Mouse (Mus musculus): ENCODE data around the gene Rnf150. TPM values are rescaled to one million over a fixed set of nuclear protein-coding genes. Genes with fewer than 3 reads are reported as not detected.

The Rnf150 gene
- total RNA-seq, 2 experiments from 2014 or later = 48.5 to 48.8 TPM

DNA sequence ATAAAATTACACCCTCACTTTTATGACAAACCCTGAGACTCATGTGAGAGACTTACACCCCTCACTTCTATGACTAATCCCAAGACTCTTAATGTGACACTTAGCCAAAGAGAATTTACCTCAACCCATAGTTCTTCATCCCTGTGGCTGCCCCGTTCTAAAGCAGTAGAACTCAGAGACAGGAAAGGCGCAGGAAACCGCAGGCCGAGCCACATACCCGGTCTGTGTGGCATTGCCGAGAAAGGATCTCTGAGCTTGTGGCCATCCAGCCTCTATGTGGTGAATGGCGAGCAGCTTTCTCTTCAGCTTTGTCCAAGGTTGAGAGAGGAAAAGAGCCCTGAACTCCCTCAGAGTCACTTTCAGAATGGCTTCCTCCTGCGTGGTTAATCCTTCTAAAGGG, 223.5 kb downstream of the Rnf150 start:
- Histone ChIP-seq H3K27ac (no peak overlapping the region), H3K4me3 (no peak overlapping the region)
- TF ChIP-seq CTCF (IDR thresholded peaks at IDR 0.05) = no peak
- intact Hi-C loops (cut with DNase I) = loop anchor here (5.0 kb wide), 1 partner anchor 119 kb away; no protein-coding TSS in a partner anchor
- no peak for DNase-seq (ENCODE audit: extremely low spot score in 1 of 2, low spot score in 2 of 2)

DNA sequence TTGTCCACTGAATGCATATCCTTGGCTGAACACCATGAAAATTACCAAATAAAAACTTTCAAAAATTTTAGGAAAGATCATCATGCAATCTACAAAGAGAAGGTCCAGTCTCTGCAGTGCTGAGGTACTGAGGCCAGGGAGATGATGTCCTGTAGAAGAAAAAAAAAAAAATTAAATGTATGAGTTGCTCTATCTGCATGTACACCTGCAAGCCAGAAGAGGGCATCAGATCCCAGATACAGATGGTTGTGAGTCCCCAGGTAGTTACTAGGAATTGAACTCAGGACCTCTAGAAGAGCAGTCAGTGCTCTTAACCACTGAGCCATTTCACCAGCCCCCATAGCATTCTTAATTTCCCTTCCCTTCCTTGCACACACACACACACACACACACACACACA, 224.4 kb downstream of the Rnf150 start:
- DNase-seq (ENCODE audit: extremely low spot score in 1 of 2, low spot score in 2 of 2) = no peak
- Histone ChIP-seq H3K27ac (no peak overlapping the region), H3K4me3 (no peak overlapping the region)
- peak; percentile 40 for TF ChIP-seq CTCF (IDR thresholded peaks at IDR 0.05)
- intact Hi-C loops (cut with DNase I) = loop anchor here (2.0 to 5.0 kb wide), 2 partner anchors 120 to 313 kb away; partner anchors contain the start of gene Zfp330

DNA sequence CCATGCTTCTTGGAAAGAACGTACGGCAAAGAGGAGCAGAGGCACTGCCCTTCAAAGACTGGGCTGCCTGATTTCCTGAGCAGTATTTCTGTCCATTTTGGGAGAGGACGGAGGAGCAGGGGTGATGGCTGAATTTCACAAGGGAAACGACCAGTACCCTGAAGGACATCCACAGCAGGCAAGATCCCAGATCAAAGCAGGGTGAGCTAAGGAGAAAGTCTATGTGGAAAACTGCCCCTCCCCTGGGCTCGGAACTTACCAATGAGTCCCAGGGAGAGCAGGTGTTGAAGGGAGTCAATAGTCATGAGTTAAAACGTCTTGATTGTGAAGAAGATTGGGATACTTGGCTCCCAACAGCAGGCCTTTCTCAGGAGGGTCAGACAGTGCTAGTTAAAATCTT, 225.0 kb downstream of the Rnf150 start:
- intact Hi-C loops (cut with DNase I) = loop anchor here (2.0 to 5.0 kb wide), 2 partner anchors 121 to 313 kb away; partner anchors contain the start of gene Zfp330
- no peak overlapping the region for H3K4me3 ChIP-seq
- TF ChIP-seq CTCF (IDR thresholded peaks at IDR 0.05) = no peak
- DNase-seq (ENCODE audit: extremely low spot score in 1 of 2, low spot score in 2 of 2) = no peak
- no peak overlapping the region for H3K27ac ChIP-seq

DNA sequence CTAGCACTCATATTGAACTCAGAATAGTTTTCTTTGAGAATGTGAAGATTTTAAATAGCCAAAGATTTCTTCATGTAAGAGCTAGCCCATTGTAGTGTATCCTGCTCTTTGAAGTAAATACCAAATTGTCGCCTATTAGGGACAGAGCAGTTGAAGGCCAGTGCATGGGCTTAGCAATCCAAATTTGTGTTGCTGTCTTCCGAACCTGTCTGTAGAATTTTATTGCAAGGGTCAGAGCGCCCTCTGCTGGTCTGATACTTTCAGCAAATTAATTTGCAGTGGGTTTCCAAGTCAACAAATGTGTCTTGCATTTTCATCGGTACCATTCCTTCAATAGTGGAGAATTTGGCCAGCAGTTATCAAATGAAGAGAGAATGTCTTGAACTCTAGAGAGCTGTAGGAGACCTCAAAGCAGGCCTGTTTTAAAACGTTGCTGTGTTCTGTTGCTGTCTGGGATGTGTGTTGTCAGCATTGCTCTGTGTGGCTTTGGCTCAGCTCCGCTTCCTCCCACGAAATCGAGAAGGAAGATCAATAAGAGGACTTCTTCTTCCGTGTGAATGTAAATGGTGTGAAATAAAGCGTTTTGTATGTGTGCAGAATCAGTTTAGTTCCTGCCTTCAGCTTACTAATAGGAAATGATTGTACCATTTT, 226.3 kb downstream of the Rnf150 start:
- peak; percentile 84 to 86 for DNase-seq (ENCODE audit: extremely low spot score in 1 of 2, low spot score in 2 of 2)

DNA sequence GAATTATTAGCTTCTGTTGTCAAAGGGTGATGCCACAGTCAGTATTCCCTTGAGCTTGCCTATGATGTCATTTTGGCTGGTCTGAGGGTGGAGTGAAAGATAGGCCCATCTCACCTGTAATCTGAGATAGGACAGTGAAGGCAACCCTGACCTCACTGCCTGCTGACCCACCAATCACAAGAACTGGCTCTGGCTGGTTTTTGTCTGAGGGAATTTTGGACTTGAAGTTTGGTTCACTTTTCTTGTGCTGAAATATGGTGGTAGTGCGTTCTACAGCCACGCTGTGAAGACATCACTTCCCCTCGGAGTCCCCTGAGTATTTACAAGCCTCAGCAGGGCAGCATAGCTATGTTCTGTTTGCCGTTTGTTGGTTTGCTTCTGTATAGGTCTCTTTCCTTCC, 227.3 kb downstream of the Rnf150 start:
- intact Hi-C loops (cut with DNase I) = no loop called here
- no peak for TF ChIP-seq CTCF (IDR thresholded peaks at IDR 0.05)
- DNase-seq (ENCODE audit: extremely low spot score in 1 of 2, low spot score in 2 of 2) = no peak
- H3K27ac ChIP-seq = no peak overlapping the region
- H3K4me3 ChIP-seq = no peak overlapping the region

More for the DNA sequence above, 226.3 kb downstream of the Rnf150 start:
- Histone ChIP-seq H3K4me3 (no peak overlapping the region), H3K27ac (no peak overlapping the region)
- peak; percentile 89 for TF ChIP-seq CTCF (IDR thresholded peaks at IDR 0.05)
- intact Hi-C loops (cut with DNase I) = loop anchor here (1.0 to 5.0 kb wide), 3 partner anchors 122 to 315 kb away; partner anchors contain the start of genes Rnf150 and Zfp330

DNA sequence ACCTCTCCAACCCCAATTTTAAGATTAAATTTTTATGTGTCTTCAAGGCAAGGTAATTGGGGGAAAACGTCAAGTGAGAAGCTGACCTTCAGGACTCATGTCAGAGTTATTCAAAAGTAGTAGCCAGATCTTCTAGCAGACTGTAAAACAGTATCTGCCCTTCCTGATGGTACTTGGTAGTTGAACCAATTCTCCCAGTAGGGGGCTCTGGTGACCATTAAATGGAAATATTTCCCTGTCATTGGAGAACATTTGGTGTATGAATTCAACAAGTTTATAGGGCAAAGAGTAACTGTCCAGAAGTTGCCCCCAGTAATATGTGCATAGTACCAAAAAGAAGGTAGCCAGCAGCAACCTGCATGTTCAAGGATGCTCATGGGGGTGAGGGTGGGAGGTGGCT, 236.9 kb downstream of the Rnf150 start:
- no peak overlapping the region for H3K4me3 ChIP-seq
- no peak for DNase-seq (ENCODE audit: extremely low spot score in 1 of 2, low spot score in 2 of 2)
- TF ChIP-seq CTCF (IDR thresholded peaks at IDR 0.05) = peak; percentile 64
- intact Hi-C loops (cut with DNase I) = loop anchor here (2.0 to 5.0 kb wide), 3 partner anchors 67 to 243 kb away; partner anchors contain the start of genes Gm10645 and Tbc1d9
- H3K27ac ChIP-seq = no peak overlapping the region

DNA sequence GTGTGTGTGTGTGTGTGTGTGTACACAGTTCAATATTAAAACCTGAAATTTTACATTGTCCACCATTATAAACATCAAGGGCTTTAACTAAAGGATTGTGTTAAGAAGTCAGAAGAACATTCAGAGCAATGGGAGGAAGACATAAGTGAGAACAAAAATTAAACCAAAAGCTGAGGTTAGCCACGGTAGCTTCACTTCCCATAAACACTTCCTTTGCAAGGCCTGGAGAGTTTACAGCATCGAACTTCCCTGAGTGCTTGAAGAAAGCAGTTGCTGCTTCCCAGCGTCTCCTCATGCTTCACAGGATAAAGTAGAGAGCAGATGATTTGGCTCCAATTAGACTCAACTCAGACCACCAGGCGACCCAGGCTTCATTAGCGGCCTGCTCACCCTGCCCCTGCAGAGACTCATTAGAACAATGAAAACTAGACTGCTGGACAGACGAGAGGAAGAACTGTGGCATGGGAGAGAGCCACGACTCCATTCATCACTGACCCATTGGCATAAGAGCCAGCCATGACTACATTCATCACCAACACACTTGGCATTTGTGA, 239.9 kb downstream of the Rnf150 start:
- no peak for TF ChIP-seq CTCF (IDR thresholded peaks at IDR 0.05)
- no peak for DNase-seq (ENCODE audit: extremely low spot score in 1 of 2, low spot score in 2 of 2)
- Histone ChIP-seq H3K4me3 (no peak overlapping the region), H3K27ac (no peak overlapping the region)
- intact Hi-C loops (cut with DNase I) = loop anchor here (5.0 kb wide), 2 partner anchors 64 to 154 kb away; partner anchors contain the start of genes Gm10645 and Tbc1d9

DNA sequence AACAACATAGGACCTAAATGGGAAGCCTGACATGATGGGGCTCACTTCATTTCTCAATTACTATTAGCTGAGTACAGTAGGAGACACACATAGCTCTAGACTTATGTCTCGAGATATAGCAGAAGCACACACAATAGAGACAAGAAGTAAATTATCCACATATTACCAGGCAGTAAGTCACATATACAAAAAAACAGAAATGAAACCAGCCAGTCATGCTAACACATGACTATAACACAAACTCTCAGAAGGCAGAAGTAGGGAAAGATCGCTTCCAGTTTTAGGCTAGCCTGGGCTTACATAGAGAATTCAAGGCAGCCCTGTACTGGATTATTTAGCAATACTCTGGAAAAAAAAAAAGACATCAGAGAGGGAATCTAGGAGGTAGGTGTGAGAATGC, 240.8 kb downstream of the Rnf150 start:
- TF ChIP-seq CTCF (IDR thresholded peaks at IDR 0.05) = no peak
- no peak overlapping the region for H3K4me3 ChIP-seq
- H3K27ac ChIP-seq = no peak overlapping the region
- intact Hi-C loops (cut with DNase I) = loop anchor here (5.0 kb wide), 2 partner anchors 63 to 153 kb away; partner anchors contain the start of genes Gm10645 and Tbc1d9
- no peak for DNase-seq (ENCODE audit: extremely low spot score in 1 of 2, low spot score in 2 of 2)

DNA sequence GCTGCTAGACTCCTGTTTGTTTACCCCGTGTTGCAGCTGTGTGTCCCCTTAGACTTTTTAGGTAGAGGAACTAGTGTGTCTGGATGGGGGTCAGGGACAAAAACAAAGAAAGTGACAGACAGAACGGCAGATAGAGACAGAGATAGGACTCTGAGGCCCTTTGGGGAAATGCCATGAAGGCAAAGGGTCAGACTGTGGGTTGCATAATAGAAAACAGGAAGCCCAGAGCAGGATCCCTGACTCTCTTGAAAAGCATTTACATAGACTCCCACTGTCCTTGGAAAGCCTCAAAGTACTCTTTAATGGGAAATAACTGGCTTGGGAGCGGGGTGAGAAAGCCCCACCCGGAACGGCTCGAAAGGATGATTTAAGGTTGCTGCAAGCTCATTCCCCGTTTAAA, 246.6 kb downstream of the Rnf150 start:
- Histone ChIP-seq H3K27ac (no peak overlapping the region), H3K4me3 (no peak overlapping the region)
- TF ChIP-seq CTCF (IDR thresholded peaks at IDR 0.05) = no peak
- no peak for DNase-seq (ENCODE audit: extremely low spot score in 1 of 2, low spot score in 2 of 2)
- intact Hi-C loops (cut with DNase I) = loop anchor here (5.0 kb wide), 1 partner anchor 33 kb away; no protein-coding TSS in a partner anchor

DNA sequence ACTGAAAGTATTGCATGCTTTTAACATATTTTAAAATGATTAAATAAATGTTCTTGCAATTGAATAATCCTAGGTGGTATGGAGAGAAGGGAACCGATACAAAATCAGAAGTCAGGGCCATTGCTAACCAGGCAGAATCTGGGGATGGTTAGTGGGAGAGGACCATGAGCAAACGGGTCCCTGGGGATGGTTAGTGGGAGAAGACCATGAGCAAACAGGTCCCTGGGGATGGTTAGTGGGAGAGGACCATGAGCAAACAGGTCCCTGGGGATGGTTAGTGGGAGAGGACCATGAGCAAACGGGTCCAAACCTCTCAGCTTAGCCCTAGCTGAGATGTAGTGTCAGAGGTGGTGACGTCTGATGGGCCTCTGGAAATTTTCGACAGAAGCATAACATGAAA, 247.0 kb downstream of the Rnf150 start:
- no peak overlapping the region for H3K27ac ChIP-seq
- no peak overlapping the region for H3K4me3 ChIP-seq
- no peak for TF ChIP-seq CTCF (IDR thresholded peaks at IDR 0.05)
- DNase-seq (ENCODE audit: extremely low spot score in 1 of 2, low spot score in 2 of 2) = no peak
- intact Hi-C loops (cut with DNase I) = no loop called here

DNA sequence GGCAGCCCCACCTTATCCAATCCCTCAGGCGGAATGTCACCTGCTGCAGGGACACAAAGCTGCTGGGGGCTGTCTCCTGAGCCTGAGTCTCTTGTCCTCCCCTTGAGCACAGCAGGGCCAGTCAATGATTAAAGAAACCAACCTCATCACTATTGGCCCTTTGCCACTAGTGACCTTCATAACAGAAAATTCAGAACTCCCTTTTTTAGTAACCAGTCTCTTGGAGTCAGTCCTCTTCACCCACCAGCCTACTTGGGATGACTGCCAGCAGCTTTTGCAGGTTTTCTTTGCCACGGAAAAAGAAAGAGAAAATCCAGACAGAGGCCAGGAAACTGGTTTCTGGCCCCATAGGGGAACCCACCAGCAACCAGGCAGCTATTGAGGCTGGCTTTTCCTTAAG, 271.9 kb downstream of the Rnf150 start:
- DNase-seq (ENCODE audit: extremely low spot score in 1 of 2, low spot score in 2 of 2) = no peak
- intact Hi-C loops (cut with DNase I) = no loop called here
- H3K27ac ChIP-seq = no peak overlapping the region
- TF ChIP-seq CTCF (IDR thresholded peaks at IDR 0.05) = no peak
- H3K4me3 ChIP-seq = no peak overlapping the region

DNA sequence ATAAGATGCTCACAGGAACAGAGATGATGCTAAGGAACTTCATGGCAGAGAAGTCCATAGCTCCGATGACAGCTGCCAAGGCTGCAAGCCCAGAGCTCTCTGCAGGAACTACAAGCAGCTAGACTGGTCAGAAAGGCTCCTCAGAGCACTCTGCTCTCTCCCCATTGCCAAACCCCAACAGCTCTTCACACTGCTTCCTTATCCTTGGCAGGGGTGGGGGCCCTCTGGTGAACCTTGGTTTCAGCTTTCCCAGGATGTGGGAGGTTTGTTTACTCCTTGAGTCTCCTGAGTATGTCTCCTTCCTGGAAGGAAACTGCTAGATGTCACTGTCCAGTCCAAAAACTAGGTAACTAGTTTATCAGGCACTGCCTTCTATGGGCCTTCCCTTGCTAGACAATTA, 276.9 kb downstream of the Rnf150 start:
- intact Hi-C loops (cut with DNase I) = loop anchor here (5.0 kb wide), 1 partner anchor 33 kb away; no protein-coding TSS in a partner anchor
- no peak overlapping the region for H3K27ac ChIP-seq
- no peak for DNase-seq (ENCODE audit: extremely low spot score in 1 of 2, low spot score in 2 of 2)

More for the DNA sequence above, 276.9 kb downstream of the Rnf150 start:
- no peak overlapping the region for H3K4me3 ChIP-seq
- TF ChIP-seq CTCF (IDR thresholded peaks at IDR 0.05) = no peak

Measured in left cerebral cortex, adult 2 months (tissue).